Mouse (Mus musculus) testis, adult 2 months (tissue): ENCODE data around the gene Armc12.

Source experiments
- CTCF ChIP-seq: fragments of 200-500 bp; IDR thresholded peaks from 2 replicates; pipeline ENCODE4 v1.5.1; 2012; ENCODE audit warnings: low read depth, mild to moderate bottlenecking, inconsistent platforms, low read length, moderate library complexity; ENCODE audit not compliant: control insufficient read depth, insufficient read depth, insufficient replicate concordance
- POLR2A ChIP-seq: fragments of 200-500 bp; IDR thresholded peaks from 2 replicates; pipeline ENCODE4 v1.6.1; 2012; ENCODE audit warnings: low read depth, mild to moderate bottlenecking, inconsistent platforms, low read length, moderate library complexity; ENCODE audit not compliant: control insufficient read depth

DNA sequence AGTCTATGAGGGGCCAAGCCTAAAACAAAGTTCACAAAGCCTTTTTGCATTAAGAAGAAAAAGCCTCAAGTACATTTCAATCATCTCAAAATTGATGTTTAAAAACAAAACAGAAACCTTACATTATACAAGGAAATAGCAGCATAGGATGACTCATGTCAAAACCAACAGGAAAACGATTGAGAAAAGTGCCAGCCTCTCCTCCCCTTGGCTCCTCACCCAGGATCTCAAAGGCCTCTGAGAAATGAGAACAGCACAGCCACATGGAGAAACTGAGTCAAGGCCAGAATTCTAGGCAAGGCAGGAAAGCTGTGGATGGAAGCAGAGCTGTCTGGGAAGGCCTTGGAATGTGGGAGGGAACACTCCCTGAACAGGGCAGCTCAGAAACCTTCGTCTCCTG is 58.0 kb downstream of the Armc12 start:
- no peak for TF ChIP-seq CTCF
- no peak for TF ChIP-seq POLR2A
